Mouse (Mus musculus): ENCODE measurements at regions not wholly inside any gene's neighbourhood (a gene's known extent, or its start where the extent isn't known, plus 50 kb on each side); places are given as distances from the start of the nearest gene placed in this dataset.
A peak's percentile ranks its signal among the peaks of the same experiment; 100 is the strongest.
"Not testable (repeated sequence)": the region's sequence is repeated elsewhere in the genome, so short reads cannot be mapped to it uniquely, and the experiment has no call there.

- Histone ChIP-seq H3K4me2 (replicated peaks; ENCODE audit: low read depth, low read length, severe bottlenecking) (no peak overlapping the region), H3K4me1 (ENCODE audit: control insufficient read depth, insufficient read depth, low read length) (no peaks in the 10 kb centered on the region), H3K36me3 (ENCODE audit: control insufficient read depth, insufficient read depth, low read length) (no peaks in the 10 kb centered on the region), H3K9ac (ENCODE audit: low read depth, low read length, severe bottlenecking) (no peak overlapping the region), H3K27ac (replicated peaks; ENCODE audit: low read depth, low read length) (no peak overlapping the region), H3K27me3 (ENCODE audit: control insufficient read depth, insufficient read depth, low read length) (no peaks in the 10 kb centered on the region), H3K9me3 (ENCODE audit: control insufficient read depth, low read length) (no peaks in the 10 kb centered on the region), H3K4me3 (replicated peaks; ENCODE audit: low read length) (no peak overlapping the region)
- no peak for TF ChIP-seq POLR2A (IDR thresholded peaks at IDR 0.05; ENCODE audit: borderline replicate concordance, extremely low read depth, insufficient read depth, insufficient read length)
- ATAC-seq (ENCODE audit: low FRiP score, low read depth), result no peak
- DNase-seq (ENCODE audit: low spot score), result no peak
- WGBS, result 84% methylated on average over 5 of the region's 5 CpGs
These were observed 101.5 kb upstream of the Fam84a start for GRCm38 (mm10) chr12:14253336-14253735.

GRCm38 (mm10) chr12:14250124-14250523 lies 98.3 kb upstream of the Fam84a start:
- H3K27ac ChIP-seq (replicated peaks; ENCODE audit: low read depth, low read length), result no peak overlapping the region
- H3K27me3 ChIP-seq (ENCODE audit: control insufficient read depth, insufficient read depth, low read length), result no peaks in the 10 kb centered on the region
- no peaks in the 10 kb centered on the region for H3K36me3 ChIP-seq (ENCODE audit: control insufficient read depth, insufficient read depth, low read length)
- no peak overlapping the region for H3K4me2 ChIP-seq (replicated peaks; ENCODE audit: low read depth, low read length, severe bottlenecking)
- H3K9ac ChIP-seq (ENCODE audit: low read depth, low read length, severe bottlenecking), result no peak overlapping the region
- H3K4me1 ChIP-seq (ENCODE audit: control insufficient read depth, insufficient read depth, low read length), result no peaks in the 10 kb centered on the region
- DNase-seq (ENCODE audit: low spot score), result no peak
- no peak for TF ChIP-seq POLR2A (IDR thresholded peaks at IDR 0.05; ENCODE audit: borderline replicate concordance, extremely low read depth, insufficient read depth, insufficient read length)
- WGBS, result 89% methylated on average over 4 of the region's 4 CpGs
- no peaks in the 10 kb centered on the region for H3K9me3 ChIP-seq (ENCODE audit: control insufficient read depth, low read length)
- no peak overlapping the region for H3K4me3 ChIP-seq (replicated peaks; ENCODE audit: low read length)
- no peak for ATAC-seq (ENCODE audit: low FRiP score, low read depth)

GRCm38 (mm10) chr12:14242720-14243119 lies 90.9 kb upstream of the Fam84a start:
- H3K4me1 ChIP-seq (ENCODE audit: control insufficient read depth, insufficient read depth, low read length); H3K4me3 ChIP-seq (replicated peaks; ENCODE audit: low read length); DNase-seq (ENCODE audit: low spot score); H3K27me3 ChIP-seq (ENCODE audit: control insufficient read depth, insufficient read depth, low read length); H3K36me3 ChIP-seq (ENCODE audit: control insufficient read depth, insufficient read depth, low read length); H3K9me3 ChIP-seq (ENCODE audit: control insufficient read depth, low read length); H3K9ac ChIP-seq (ENCODE audit: low read depth, low read length, severe bottlenecking); H3K4me2 ChIP-seq (replicated peaks; ENCODE audit: low read depth, low read length, severe bottlenecking); H3K27ac ChIP-seq (replicated peaks; ENCODE audit: low read depth, low read length); ATAC-seq (ENCODE audit: low FRiP score, low read depth): not testable (repeated sequence)
- WGBS, result 82% methylated on average over 5 of the region's 6 CpGs

GRCm38 (mm10) chr12:14237699-14238098 lies 85.8 kb upstream of the Fam84a start:
- H3K27ac ChIP-seq (replicated peaks; ENCODE audit: low read depth, low read length), result no peak overlapping the region
- H3K4me2 ChIP-seq (replicated peaks; ENCODE audit: low read depth, low read length, severe bottlenecking), result no peak overlapping the region
- H3K9ac ChIP-seq (ENCODE audit: low read depth, low read length, severe bottlenecking), result no peak overlapping the region
- H3K9me3 ChIP-seq (ENCODE audit: control insufficient read depth, low read length), result no peaks in the 10 kb centered on the region
- no peaks in the 10 kb centered on the region for H3K27me3 ChIP-seq (ENCODE audit: control insufficient read depth, insufficient read depth, low read length)
- H3K4me3 ChIP-seq (replicated peaks; ENCODE audit: low read length), result no peak overlapping the region
- H3K4me1 ChIP-seq (ENCODE audit: control insufficient read depth, insufficient read depth, low read length), result no peaks in the 10 kb centered on the region
- ATAC-seq (ENCODE audit: low FRiP score, low read depth) (no peak), DNase-seq (ENCODE audit: low spot score) (no peak)
- no peak for TF ChIP-seq POLR2A (IDR thresholded peaks at IDR 0.05; ENCODE audit: borderline replicate concordance, extremely low read depth, insufficient read depth, insufficient read length)
- H3K36me3 ChIP-seq (ENCODE audit: control insufficient read depth, insufficient read depth, low read length), result no peaks in the 10 kb centered on the region

- H3K36me3 ChIP-seq (ENCODE audit: control insufficient read depth, insufficient read depth, low read length), result no peaks in the 10 kb centered on the region
- no peaks in the 10 kb centered on the region for H3K9me3 ChIP-seq (ENCODE audit: control insufficient read depth, low read length)
- no peak overlapping the region for H3K4me3 ChIP-seq (replicated peaks; ENCODE audit: low read length)
- no peaks in the 10 kb centered on the region for H3K27me3 ChIP-seq (ENCODE audit: control insufficient read depth, insufficient read depth, low read length)
- no peak overlapping the region for H3K9ac ChIP-seq (ENCODE audit: low read depth, low read length, severe bottlenecking)
- no peak for DNase-seq (ENCODE audit: low spot score)
- ATAC-seq (ENCODE audit: low FRiP score, low read depth), result no peak
- no peak for TF ChIP-seq POLR2A (IDR thresholded peaks at IDR 0.05; ENCODE audit: borderline replicate concordance, extremely low read depth, insufficient read depth, insufficient read length)
- H3K4me2 ChIP-seq (replicated peaks; ENCODE audit: low read depth, low read length, severe bottlenecking), result no peak overlapping the region
- no peak overlapping the region for H3K27ac ChIP-seq (replicated peaks; ENCODE audit: low read depth, low read length)
- H3K4me1 ChIP-seq (ENCODE audit: control insufficient read depth, insufficient read depth, low read length), result no peaks in the 10 kb centered on the region
- WGBS, result 88% methylated on average over 3 of the region's 3 CpGs
These were observed 83.5 kb upstream of the Fam84a start for GRCm38 (mm10) chr12:14235351-14235750.

GRCm38 (mm10) chr12:14212618-14213017 lies 60.8 kb upstream of the Fam84a start:
- 68% methylated on average over 3 of the region's 3 CpGs for WGBS
- Histone ChIP-seq H3K9ac (ENCODE audit: low read depth, low read length, severe bottlenecking) (no peak overlapping the region), H3K9me3 (ENCODE audit: control insufficient read depth, low read length) (no peaks in the 10 kb centered on the region), H3K36me3 (ENCODE audit: control insufficient read depth, insufficient read depth, low read length) (no peaks in the 10 kb centered on the region), H3K27ac (replicated peaks; ENCODE audit: low read depth, low read length) (no peak overlapping the region), H3K4me1 (ENCODE audit: control insufficient read depth, insufficient read depth, low read length) (no peaks in the 10 kb centered on the region), H3K27me3 (ENCODE audit: control insufficient read depth, insufficient read depth, low read length) (no peaks in the 10 kb centered on the region), H3K4me2 (replicated peaks; ENCODE audit: low read depth, low read length, severe bottlenecking) (no peak overlapping the region), H3K4me3 (replicated peaks; ENCODE audit: low read length) (no peak overlapping the region)
- ATAC-seq (ENCODE audit: low FRiP score, low read depth), result no peak
- TF ChIP-seq POLR2A (IDR thresholded peaks at IDR 0.05; ENCODE audit: borderline replicate concordance, extremely low read depth, insufficient read depth, insufficient read length), result no peak
- peak; percentile 26 for DNase-seq (ENCODE audit: low spot score)

Data from limb, embryonic 14.5 days (tissue).